Mouse (Mus musculus): Measurements from ENCODE around the gene Gm49336.
A peak's percentile ranks its signal among the peaks of the same experiment; 100 is the strongest.

Gene Gm49336

GRCm38 (mm10) chr14:60251281-60252003, at the start of gene Gm49336, which contains the start of gene Nupl1:
TSS of gene Gm49336 (minus strand) at chr14:60251507.
TSS of gene Nupl1 (minus strand) at chr14:60251431.
- peak; percentile 99 for DNase-seq

GRCm38 (mm10) chr14:60301024-60301423, 49.7 kb upstream of the Gm49336 start:
- DNase-seq, result no peak

- peak; percentile 30 for DNase-seq
Measured at GRCm38 (mm10) chr14:60300224-60300991, 49.1 kb upstream of the Gm49336 start.

DNA sequence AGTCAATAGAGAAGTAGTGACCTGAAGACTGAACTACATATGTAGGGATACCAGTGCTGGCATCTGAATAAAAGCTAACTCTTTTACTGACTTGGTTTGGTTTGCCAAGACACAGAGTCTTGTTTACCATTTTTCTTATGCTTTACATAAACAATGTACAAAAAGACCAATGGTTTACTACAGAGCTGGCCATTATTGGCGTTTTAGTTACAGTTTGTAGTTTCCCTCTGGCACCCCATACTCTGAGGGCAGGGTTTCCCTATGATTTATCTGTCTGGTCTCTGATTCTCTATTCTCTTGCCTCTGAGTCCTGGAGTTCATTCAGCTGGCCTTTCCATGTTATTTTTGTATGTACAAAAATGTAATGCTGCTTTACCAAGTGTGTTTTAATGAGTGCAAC, 44.2 kb upstream of the Gm49336 start:
- DNase-seq, result no peak

DNA sequence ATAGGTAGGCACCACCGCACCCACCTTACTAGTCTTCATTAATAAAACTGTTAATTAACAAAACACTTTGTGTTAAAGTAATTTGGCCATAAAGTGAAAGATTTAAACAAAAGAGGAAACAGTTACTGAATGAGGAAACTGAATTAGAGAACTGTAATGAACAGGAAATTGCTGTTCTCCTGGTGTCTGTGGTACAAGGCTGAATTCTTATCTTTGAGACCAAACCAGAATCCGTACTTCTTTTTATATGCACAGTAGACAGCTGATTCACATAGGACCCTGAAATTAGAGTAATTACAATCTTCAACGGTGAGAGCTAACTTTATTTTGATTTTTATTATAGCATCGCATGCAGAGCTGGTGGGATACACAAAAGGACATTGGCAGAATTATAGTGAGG, 39.1 kb upstream of the Gm49336 start:
- DNase-seq, result no peak

DNA sequence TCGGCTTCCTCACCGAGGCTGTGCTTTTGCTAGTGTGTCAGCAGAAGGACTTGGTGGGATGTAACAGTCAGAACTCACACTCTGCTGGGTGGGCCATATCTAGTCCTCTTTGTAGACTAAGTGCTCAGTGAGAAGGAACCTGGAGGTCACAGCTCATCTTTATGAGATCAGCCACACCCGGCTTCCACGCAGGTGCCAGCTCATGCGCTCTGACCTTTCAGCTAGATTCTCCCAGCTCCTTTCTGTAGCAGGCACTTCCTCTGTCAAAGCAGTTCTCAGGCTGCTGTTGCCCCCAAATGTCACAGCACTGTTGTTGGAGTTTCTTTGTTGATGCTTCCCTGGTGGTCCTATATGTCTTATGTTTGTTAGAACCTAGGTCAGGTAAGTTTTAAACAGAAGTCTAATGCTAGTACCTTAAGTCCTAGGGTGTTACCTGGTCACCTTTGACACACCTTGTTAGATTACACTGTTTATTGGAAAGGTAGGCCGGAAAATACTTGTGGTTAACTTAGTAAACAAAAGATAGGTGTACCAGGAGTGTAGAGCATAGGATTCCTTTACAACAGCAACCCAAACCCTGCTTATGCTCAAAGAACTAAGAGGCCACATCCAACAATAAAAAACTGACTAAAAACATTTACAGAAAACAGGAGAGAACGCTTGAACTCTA, 35.0 kb upstream of the Gm49336 start:
- DNase-seq, result no peak

- DNase-seq, result no peak
Measured at GRCm38 (mm10) chr14:60275301-60276276, 24.3 kb upstream of the Gm49336 start.

DNA sequence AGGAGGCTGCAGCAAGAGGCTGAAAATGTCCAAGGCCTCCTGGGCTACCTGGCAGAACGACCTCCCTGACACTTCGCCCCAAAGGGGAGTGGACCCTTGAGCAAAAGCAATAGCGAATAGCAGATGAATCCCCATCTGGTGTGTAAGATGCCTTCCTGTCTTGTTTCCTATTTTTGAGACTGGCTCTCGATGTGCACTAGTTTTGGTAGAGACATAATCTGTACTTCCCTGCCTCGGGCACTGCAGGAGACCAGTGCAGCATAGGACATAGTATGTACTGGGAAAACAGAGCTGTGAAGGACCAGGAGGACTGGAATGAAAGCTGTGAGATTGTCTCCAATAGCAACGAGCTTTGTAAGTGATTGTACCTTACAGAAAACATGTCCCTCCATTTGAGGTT, 22.0 kb upstream of the Gm49336 start:
- no peak for DNase-seq

DNA sequence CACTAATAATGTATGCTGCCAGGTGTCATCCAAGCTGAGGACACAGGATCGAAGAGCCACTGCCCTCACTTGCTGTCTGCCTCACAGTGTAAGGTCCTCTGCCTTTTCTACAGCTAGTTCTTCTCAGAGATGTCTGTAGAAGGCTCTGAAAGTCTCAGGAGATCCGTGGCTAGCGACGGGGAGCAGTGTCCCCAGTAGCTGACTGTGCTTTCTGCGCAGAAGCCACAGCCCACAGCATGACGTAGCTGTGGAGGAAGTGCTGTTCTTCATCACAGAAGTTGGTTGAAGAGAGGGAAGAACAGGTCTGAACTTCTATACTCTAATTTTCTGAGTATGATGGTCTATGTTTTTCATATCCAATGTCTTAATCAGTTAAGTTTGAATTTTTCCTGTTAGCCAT, 18.0 kb upstream of the Gm49336 start:
- DNase-seq, result no peak

DNA sequence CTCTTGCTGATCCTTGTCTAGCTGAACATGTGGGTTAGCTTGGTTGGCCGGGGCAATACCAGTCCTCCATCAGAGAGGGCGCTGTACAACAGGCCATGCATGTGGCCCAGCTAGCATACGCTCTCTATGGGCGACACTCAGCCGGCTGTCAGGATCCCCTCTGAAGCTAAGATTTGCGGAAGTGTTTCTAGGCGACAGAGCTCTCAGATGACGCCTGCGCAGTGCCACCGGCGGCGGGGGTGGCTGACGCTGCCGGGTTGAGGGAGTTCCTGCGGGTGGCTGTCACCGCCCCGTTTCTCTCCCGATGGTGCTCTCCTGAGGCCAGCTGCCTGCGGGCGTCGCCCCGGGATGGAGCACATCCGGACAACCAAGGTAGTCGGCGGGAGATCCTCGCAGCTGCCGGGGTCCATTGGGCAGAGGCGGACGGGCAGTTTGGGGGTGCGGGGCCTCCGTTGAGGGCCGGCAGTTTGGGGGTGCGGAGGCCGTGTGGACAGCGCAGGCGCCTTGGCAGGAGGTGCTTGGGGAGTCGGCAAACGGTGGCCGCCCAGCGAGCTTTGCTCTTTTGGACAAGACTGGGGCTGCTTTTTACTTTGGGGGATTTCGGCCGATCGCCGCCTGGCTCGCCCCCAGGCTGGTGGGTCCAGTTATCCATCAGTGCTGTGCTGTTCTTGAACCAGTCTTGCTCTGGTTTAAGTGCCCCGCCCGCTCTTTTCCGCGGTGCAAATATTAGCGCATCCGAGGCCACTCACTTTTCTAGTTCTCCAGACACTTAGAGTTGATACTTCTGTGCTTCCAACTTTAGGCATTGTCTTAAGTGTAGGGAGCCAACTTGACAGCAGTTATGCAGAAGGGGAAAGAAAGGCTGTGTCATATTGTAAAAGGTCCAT, 13.9 kb upstream of the Gm49336 start, which contains the start of gene Mtmr6:
Gene Mtmr6 (plus strand): TSS at position 239 of the 887 bp plus-strand sequence.
- peak; percentile 96 for DNase-seq

DNA sequence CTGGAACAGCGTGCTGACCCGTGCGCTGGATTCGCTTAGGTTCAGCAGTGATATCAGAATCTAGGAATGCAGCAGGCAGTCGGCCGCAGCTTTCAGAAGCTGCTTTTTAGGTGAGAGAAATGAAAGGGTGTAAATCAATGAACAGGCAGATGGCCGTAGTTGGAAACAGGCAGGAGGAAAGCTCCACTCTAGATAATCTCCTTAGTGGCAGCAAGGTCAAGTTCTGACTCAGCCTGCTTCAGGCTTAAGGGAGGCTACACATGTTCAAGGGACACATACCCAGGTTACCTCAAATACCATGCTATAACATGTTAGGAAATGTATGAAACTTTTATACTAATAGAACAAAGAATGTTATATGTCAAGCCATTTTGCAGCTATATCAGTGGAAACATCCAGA, 11.0 kb upstream of the Gm49336 start:
- no peak for DNase-seq

DNA sequence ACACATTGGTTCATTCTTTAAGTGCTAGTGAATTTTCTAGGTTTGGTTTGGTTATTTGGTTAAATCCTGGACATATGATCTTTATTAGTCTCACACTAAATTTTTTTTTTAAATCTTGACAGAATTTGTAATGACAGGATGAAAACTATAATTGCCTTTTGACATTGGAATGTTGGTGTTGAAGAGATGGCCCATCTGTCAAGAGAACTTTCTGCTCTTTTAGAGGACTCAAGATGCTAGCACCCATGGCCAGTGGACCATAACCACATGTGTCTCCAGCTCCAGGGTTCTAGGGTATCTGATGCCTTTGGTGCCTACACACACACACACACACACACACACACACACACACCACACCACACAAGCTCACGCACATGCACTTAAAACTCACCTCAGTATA, 6.5 kb upstream of the Gm49336 start:
- DNase-seq, result no peak

DNA sequence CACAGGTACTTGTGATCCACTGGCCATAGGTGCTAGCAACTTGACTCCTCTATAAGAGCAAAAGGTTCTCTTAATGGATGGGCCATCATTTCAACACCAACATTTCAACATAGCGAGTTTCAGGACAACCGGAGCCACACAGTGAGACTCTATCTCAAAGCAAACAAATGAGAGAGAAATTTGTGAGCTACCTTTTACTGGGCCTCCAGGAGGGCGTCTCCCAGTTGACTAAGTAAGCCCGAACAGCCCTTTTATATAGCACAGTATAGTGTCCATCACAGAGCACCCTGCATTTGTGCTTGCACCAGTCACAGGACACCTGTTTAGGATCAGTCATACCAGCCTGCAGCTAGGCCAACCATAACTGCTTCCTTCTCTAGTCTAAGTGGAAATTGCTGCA, 5.8 kb upstream of the Gm49336 start:
- no peak for DNase-seq

DNA sequence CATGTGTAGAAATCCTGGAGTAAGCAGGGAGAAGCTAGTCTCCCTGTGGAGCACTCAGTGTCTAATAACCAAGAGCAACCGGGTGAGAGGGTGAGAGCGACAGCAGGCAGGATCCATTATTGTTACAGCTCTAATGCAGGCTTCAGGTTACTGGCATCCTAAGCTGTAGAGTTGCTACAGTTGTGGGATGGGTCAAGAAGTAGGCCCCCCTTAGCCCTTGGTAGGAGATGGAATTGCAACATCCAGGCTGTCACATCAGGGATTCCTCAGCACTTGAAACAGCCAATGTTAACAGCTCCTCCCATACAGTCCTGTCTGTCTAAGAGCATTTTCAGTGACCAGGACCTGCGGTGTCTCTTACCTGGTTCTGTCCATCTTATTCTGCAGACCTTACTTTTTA, 5.0 kb upstream of the Gm49336 start:
- DNase-seq, result no peak

- DNase-seq, result no peak
Measured at GRCm38 (mm10) chr14:60254774-60255173, 3.5 kb upstream of the Gm49336 start.

GRCm38 (mm10) chr14:60253466-60253865, 2.2 kb upstream of the Gm49336 start:
- no peak for DNase-seq

GRCm38 (mm10) chr14:60252004-60253000, 995 bp upstream of the Gm49336 start:
- DNase-seq, result no peak

DNA sequence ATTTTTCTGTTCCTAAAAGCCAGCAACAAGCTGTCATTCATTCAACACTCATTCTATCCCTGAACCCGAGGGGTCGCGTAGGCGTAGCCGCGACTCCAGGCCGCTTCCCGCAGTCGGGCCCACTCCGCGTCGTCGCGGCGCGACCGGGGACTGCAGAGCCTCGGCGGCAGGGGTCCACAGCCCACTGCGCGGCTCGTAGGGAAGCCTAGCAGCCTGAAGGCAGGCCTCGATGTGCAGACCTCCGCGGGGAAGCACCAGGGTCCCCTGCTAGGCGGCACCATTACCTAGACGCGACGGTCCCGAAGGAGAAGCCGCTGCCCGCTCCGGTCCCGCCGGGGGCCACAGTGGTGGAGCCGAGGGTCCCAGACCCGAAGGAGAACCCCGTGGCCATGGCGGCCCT, 428 bp downstream of the Gm49336 start:
- no peak for DNase-seq

GRCm38 (mm10) chr14:60250366-60250765, 941 bp downstream of the Gm49336 start:
- DNase-seq, result no peak

DNA sequence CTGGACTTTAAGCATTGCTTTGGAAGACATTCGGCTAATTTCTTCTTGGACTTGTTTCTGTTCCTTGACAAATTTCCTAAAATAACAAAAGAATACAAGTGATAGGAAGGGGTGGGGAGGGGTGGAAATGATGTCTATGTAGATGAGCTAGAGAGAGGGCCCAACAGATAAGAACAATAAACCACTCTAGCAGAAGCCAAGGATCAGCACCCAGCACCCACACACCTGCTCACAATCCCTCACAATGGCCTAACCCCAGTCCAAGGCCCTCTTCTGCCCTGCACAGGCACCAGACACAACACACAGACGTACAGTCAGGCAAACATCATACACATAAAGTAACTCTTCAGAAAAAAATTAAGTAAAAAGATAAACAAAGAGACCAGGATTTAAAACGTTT, 12.8 kb downstream of the Gm49336 start:
- no peak for DNase-seq

Measured in right cerebral cortex, adult 18-20 months (tissue).